Mouse (Mus musculus) retina, adult 2 months (tissue): Measurements from ENCODE around the gene Gm5089.

ENCODE experiments used
- DNase-seq: peaks from one replicate; pipeline ENCODE4 v3.0.0-alpha.2; 2012; ENCODE audit warnings: low read depth, low spot score

Gene Gm5089

DNA sequence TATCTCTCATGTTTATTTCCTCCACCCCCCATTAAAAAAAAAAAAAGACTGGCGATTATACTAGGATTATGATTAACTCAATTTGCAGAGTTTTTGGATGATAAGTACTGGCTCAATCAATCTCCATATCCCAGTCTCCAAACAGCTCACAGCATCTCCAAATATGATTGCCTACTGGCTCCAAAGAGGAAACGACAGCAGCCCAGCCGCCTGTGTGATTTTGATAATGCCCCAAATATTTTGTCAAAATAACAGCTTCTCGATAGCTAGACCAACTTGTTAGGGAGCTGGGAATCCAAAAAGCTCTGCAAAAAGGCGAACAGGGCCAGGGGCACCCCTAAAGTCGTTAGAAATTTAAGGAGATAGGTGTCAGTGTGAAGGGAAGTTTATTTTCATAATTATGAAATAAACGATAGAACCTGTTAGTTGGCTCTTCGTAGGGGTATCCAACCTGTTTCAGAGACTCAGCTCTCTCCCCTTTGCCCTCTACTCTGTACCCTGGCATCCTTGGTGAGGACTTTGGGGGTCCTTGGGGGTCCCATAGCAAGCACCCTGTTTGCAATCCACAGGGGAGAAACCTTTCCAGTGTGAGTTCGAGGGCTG, 27.2 kb upstream of the Gm5089 start:
- no peak for DNase-seq

- DNase-seq = no peak
Measured at GRCm38 (mm10) chr14:122477261-122477671, 26.4 kb upstream of the Gm5089 start.

DNA sequence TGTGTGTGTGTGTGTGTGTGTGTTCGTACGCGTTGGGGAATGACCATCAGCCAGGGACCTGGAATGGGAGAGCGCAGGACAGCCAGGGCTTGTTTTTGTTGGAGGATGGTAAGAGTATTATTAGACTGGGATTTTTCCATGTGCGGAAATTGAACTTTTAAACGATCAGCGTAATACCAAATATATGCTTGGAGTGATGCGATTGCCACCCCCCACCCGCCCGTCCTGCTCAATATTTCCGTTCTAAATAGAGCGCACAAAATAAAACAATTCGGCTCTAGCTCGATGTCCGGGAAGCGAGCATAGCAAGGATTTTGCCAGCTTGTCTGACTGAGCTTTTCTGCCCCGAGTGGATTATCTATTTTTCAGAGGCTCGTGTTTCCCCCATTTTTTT, 25.9 kb upstream of the Gm5089 start:
- DNase-seq = no peak

GRCm38 (mm10) chr14:122476041-122476821, 25.3 kb upstream of the Gm5089 start:
- no peak for DNase-seq

GRCm38 (mm10) chr14:122475557-122476040, 24.7 kb upstream of the Gm5089 start:
- DNase-seq = no peak

- no peak for DNase-seq
Measured at GRCm38 (mm10) chr14:122474891-122475556, 24.1 kb upstream of the Gm5089 start, which contains the start of gene Zic2. Gene Zic2 (plus strand): TSS chr14:122475435.

DNA sequence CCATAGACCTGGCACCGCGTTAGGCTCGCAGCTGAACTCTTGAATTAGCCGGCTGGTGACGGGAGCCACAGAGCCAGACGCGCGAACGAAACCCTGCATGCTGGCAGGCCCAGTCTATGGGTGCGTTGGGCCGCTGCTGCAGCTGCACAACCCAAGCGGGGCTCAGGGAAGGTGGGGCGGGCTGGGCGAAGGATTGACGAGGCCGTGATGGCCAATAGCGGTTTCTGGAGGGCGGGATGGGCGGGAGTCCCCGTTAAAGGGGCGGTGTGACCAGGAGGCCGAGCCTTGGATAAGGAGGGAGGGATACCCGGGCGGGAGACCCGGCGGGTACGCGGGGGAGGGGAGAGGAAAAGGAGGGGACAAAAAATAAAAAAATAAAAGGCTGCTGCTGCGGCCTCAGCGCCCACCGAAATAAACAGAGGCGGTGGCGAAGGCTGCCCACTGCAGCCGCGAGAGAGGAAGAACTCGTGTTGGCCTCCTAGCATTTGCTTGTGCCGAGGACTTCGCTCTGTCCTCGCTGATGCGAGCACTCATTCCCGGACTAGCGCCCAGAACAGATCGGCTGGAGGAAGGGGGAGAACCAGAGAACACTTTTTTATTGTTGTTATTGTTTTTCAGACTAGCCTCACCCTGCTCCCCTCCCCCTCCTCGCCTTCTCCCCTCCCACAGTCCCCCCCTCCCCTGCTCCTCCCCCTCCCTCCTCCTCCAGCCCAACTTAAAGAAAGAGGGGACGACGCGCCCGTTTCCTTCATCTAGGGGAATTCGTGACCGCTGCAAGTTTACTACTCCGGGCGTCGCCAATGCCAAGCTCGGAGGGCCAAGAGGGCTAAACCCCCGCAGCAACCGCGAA, 23.4 kb upstream of the Gm5089 start:
- DNase-seq = no peak

DNA sequence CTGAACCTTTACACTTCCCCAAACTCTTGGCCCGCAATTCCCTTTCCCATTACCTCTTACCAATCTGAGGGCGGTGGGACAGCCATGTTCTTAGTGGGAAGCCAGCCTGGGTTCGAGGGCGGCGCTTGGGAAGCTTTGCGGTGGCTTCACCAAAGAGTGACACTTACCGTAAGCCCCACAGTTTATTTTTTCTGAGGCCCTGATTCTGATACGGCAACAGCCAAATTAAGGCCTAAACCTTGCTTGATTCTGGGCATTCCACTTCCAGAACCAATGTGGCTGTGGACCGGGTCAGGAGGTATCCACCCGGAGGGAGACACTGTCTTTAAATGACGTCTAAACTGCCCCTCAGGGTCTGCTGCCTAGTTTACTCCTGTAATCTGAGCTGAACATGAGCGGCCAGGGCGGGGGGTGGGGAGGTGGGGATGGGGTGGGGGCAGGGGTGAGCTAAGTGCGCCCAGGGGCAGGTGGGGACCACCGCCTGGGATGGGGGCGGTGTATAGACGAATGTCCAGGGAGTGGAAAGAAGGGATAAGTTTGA, 22.4 kb upstream of the Gm5089 start:
- DNase-seq = no peak

- DNase-seq = no peak
Measured at GRCm38 (mm10) chr14:122472647-122473046, 21.7 kb upstream of the Gm5089 start.

- no peak for DNase-seq
Measured at GRCm38 (mm10) chr14:122472161-122472560, 21.2 kb upstream of the Gm5089 start.

- no peak for DNase-seq
Measured at GRCm38 (mm10) chr14:122471449-122472085, 20.7 kb upstream of the Gm5089 start.

- DNase-seq = no peak
Measured at GRCm38 (mm10) chr14:122468971-122469755, 18.2 kb upstream of the Gm5089 start.

DNA sequence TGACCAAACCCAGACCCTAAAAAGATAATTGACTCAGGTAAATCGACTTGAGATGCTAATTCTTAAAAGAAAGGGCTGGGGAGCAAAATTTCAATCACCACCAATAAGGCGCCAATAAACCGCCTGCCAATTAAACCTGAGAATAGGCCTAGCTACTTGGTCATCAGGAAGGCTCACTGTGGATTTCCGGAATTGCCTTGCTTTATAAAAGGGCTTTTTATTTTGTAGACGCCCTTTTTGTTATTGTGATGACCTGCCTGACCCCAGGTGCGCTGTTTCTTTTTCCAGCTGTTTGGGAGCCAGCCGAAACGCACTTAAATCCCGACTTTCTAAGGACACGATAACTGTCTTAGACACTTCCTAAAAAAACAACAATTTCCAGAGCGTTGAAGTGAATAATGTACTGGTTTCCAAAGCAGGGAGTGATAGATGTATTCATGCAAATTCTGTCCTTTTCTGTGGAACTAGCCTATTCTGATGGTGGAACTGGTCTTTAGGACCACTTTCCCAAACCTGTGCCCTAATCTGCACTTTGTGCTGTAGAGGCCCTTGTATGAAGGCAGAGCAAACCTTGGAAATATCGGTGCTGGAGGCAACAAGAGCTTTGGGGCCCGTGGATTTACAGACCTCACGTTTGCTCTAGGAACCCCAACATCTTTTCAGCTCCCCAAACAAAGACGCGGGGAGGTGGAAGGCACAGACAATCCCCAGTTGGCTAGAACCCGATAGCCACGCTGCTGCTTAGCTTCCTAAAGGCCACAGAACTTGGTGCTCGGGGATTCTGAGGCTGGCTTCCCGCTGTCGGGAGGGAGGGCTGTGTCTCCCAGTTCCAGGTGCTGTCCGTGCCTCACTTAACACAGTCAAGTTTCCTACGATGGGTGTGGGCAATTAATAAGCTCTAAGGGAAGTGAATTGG, 17.3 kb upstream of the Gm5089 start:
- no peak for DNase-seq

DNA sequence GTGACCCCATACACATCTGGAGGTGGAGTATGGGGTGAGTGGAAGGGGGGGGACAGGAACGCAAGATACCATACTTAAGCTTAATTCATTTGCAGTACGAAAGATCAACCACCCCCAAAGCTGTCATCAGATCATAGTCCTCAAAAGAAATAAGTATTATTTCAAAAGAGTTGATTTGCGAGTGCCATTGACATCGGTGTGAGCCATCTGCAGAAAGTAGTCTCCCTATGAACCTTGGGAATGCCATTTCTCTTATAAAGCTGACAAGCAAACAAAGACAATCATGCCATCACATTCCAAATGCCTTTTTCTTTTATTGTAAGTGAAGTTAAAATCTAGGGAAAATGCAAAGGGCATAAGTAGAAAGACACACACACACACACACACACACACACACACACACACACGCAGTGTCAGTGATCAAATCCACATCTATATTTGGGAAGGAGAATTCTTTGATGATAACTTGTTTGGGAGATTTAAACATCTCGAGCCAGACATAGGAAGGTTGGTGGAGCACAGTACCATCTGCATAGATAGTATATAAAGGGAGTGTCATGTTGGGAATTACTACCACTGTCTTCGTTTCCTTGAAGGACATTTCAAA, 15.9 kb upstream of the Gm5089 start:
- DNase-seq = no peak

GRCm38 (mm10) chr14:122465931-122466490, 15.1 kb upstream of the Gm5089 start:
- no peak for DNase-seq

DNA sequence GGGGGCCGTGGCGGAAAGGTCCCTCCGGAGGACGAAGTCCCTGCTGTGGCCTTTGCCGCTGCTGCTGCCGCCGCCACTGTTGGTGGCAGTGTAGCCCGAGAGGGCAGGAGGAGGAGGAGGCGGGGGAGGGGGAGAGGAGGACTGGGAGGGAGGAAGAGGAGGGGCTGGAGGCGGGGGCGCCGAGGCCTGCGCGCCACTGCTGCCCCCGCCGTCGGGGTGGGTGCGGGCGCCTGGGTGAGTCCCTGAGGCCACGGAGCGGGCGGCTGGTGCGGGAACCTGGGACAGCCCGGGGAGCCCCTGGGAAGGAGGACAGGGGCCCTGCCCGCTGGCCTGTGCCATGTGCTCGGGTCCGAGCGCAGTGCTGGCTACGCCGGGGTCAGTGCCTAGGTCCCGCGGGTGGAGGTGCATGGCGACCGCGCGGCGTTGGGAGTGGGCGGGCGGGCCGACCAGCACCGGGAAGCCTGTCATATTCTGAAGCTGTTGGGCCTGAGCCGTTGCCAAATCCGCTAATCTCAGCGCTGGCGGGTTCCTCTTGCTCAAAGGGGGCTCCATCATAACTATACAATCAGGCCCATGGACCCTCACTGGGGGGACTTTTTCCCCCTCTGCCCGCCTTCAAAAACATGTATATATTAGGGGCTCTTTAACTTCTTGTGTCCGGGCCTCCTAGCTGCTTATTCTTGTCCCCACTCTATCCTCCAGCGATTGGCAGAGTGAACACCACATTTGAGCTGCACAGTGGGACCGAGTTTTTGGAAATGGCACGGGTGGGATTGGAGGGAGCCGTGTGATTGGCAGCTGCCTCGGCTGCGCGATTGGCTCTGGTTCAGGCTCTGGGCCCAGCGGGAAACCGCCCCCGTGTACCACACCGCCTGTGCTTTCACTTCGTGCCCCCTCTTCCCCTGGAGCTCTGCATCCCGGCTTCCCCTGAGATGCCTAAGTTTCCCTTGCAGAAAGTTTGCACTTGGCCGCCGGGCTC, 14.1 kb upstream of the Gm5089 start, which contains the start of gene Zic5:
Zic5 (minus strand) TSS at position 915 of the 979 bp plus-strand sequence.
- DNase-seq = no peak

GRCm38 (mm10) chr14:122464351-122464762, 13.4 kb upstream of the Gm5089 start:
- DNase-seq = no peak
